Mouse (Mus musculus): Measurements from ENCODE around the gene Ifi27.
"Not testable (repeated sequence)": the region's sequence is repeated elsewhere in the genome, so short reads cannot be mapped to it uniquely, and the experiment has no call there.

Ifi27 gene

DNA sequence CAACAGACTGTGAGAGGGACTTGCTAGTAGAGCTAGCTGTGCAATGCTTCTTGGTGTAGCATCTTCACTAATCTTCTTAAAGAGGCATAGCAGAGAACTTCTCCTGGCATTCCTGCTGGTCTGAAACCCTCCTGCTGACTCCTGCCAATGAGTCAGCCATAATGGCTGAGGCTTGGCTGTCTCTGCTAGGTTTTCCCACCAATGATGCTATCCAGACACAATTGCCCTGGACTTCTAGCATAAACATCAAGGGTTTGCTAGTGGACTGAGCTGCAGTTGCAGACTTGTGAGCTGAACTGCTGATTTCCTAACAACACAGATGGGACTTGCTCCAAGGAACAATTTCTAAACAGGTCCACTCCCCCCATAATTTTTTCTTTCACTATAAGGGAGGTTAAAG, 19.4 kb downstream of the Ifi27 start:
- no peak for DNase-seq (ENCODE audit: low spot score in 2 of 2)

DNA sequence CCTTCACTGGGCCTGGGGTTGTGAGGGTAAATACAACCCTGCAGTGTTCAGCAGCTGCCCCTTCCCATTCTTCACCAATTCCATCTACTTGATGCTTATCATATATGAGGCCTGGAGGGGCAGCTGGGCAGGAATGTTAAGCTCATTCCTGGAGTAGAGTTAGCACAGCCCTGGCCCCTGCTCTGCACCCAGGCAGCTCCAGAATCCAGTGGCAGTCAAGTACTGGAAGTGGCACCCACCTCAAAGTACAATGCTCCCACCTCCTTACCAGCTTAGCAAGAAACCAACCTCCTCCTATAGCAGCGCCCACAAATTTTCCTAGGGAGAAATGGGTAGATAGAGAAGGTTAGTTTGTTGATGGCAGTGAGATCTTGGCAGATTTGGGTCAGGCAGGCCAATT, 22.7 kb downstream of the Ifi27 start:
- not testable (repeated sequence) for DNase-seq (ENCODE audit: low spot score in 2 of 2)

DNA sequence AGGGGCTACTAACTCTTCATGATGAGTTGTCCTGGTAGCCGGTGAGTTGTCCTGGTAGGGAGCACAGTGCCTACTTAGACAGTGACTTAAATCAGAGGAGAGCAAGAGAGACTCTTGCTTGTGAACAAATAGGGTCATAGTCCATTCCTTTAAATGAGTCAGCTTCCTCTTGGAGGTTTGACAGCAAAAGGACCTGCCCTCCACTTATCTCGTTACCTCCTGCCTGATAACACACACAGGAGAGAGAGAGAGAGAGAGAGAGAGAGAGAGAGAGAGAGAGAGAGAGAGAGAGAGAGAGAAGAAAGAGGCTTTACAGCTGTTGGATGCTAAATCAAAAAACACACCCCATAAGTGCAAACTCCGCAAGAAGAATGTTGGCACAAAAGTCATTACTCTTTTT, 23.1 kb downstream of the Ifi27 start, which contains the start of gene Ifi27l2b:
Ifi27l2b (minus strand) TSS at position 84 of the 400 bp plus-strand sequence.
- DNase-seq (ENCODE audit: low spot score in 2 of 2) = no peak

DNA sequence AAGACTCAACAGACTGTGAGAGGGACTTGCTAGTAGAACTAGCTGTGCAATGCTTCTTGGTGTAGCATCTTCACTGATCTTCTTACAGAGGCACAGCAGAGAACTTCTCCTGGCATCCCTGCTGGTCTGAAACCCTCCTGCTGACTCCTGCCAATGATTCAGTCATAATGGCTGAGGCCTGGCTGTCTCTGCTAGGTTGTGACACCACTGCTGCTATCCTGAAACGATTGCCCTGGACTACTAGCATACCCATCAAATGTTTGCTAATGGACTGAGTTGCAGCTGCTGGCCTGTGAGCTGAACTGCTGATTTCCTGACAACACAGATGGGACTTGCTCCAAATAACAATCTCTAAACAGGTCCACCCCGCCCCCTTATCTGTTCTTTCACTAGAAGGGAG, 40.5 kb downstream of the Ifi27 start:
- DNase-seq (ENCODE audit: low spot score in 2 of 2) = no peak

DNA sequence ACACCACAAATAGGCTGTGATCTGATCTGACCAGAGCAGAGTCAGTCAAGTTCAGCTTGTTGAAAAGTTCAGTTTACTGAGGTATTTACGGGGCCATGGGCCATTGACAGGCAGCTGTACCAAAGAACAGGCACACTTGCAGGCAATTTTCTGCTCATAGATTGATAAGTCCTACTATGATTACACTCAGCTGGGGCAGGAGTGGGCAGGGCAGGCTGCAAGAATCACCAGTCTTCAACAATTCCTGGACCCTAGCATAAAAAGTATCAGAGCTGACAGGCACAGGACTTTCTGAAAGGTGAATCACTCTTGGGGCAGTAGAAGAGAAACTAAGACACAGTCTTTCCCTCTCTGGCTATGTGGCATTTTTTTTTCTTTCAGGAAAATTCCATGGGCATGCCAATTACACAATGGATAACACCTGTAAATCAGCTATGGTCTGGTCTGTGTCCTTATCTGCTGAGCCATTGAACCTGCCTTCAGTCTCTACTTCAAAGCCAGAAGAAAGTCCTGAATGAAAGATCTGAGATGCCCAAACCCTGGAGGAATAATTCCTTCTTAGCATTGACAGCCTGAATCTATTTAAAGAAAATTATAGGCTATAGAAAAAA, 42.9 kb downstream of the Ifi27 start:
- DNase-seq (ENCODE audit: low spot score in 2 of 2) = no peak

DNA sequence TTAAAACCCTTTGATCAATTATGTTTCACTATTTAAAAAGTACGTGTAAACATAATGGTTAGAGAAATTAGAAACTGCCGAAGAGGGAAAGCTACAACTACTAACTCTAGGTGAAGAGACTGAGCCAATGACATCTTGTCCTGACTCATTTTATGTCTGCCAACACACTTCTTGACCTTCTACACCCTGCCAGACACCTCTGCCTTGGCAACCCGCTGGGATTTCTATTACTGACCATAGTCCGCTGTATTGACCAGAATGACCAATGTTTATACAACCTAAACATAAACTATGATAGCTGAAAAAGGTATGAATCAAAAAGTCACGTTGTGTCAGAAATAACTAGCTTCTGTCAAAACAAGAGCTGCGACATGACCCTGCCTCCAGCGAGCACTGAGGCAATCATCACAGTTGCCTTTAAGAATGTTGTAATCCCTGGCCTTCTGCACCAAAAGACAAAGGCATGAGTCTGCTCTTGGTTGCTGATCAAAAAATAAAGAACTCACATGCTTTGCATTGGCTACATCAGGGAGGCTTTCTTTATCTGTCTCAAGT, 43.5 kb downstream of the Ifi27 start:
- DNase-seq (ENCODE audit: low spot score in 2 of 2) = no peak

DNA sequence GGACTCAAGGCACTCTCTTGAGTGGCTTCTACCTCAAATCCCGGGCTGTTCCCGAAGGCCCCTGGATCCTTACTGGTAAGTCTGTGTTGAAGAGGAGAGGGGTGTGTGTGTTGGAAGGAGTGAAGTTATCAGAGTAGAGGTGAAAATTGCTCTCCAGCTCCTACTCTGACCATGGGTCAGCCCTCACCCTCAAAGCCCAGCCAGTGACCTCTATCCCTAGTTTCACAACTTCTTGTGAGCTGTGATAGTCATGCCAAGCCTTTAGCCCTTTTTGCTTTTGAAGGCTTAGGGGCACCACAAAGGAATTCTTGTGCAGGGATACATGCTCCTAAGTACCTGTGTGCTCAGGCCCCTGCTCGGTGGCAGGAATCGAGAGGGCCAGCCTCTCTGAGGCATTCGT, 47.7 kb downstream of the Ifi27 start:
- DNase-seq (ENCODE audit: low spot score in 2 of 2) = no peak

DNA sequence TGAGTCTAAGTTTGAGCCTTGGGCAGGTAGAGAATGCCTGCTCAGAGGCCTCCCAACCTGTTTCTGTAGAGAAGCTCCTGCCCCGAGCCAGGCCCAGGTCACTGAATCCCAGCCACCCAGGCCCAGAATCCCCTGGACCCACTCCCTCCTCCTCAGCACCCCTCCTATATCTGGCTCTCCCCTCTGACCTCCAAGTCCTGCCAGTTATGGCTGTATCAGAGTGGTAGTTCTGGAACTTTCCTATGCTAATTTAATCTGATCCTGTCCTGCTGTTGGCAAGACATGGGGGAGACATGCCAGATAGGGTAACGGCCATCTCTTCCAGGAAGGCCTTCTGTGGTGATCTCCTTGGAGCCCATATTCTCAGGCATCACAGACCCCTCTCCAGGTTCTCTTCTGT, 48.8 kb downstream of the Ifi27 start:
- no peak for DNase-seq (ENCODE audit: low spot score in 2 of 2)

DNA sequence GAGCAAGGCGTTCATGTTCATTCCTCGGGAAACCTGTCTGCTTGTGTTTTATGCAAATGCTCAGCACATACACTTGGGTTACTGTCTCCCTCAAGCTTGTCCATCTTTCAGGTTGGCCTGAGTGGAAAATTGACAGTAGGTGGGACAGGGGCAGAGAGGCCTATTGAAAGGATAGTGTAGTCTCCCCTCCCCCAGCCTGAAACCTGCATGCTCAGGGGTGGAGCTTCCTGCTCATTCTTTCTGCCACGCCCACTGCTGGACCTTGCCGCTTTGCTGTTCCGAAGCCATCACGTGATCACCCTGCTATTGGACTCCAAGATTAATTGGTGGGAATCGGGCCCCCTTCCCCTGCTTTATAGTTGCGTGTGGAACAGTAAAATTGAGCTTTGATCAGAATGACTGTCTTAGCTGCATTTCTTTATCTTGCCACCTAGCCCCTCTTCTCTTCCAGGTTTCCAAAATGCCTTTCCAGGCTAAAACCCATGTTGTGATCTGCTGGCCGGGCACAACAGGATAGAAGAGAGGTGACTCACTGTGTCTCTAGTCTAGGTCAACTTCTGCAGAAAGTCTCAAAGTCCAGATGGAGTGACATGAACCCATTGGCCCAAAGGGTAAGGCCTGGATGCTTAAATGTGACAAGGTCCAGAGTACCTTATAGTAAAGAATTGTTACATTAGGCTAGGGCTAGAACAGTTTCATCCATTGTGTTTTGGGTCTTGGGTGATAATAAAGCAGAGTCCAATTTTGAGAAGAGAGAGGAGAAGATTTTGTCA, 50.4 kb downstream of the Ifi27 start:
- not testable (repeated sequence) for DNase-seq (ENCODE audit: low spot score in 2 of 2)

DNA sequence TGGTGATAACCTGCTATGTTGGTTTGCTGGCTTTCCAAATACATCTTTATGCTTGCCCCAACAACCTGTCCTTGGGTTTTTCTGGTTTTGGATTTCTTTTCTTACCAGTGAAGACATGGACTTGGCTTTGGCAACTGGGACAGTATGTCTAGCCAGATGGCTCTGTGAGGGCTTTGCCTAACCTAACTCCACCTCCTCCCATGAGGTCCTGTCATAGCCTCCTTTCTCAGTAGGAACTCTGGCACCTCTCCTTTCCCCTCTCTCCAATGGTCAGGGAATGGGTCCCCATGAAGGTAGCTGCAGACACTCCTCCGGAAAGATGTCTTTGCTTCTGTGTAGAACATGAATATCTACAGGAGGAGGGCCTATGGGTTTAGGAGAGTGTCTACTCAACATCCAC, 52.7 kb downstream of the Ifi27 start:
- DNase-seq (ENCODE audit: low spot score in 2 of 2) = no peak

DNA sequence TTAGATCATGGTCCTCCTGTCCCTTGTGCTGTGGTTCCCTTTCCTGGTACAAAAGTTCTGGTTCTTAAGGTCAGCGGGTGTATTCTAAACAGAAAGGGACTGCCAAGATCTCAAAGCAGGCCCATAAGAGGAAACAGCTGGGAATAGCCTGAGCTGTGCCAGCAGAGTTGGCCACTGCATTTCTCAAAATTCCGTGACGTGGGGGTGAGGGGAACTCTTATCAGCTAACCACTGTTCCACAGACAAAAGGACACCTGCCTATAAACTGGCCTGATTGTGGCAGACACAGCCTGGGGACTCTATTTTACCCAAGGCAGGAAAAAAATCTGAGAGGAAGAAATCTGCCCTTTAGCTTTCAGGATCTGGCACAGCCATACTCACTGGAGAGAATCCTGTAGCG, 53.3 kb downstream of the Ifi27 start:
- no peak for DNase-seq (ENCODE audit: low spot score in 2 of 2)

DNA sequence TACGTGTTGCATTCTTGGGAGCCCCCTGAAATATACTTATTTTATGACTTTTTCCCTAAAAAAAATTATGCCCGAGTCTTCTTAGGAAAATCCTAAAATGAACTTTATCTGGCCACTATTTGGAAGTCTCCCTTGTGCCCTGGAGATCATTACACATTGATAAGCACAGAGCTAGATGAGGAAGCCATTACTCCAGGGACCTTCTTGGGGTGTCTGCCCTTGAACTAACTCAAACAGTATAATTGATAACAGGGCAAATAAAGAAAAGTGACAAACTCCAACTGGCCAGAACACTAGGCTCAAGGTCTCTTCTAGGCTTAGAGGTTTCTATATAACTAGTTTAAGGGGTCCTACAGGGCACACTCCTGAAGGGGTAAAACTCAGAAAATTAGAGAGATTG, 53.7 kb downstream of the Ifi27 start:
- no peak for DNase-seq (ENCODE audit: low spot score in 2 of 2)
